Mouse (Mus musculus): Measurements from ENCODE around the gene Tpra1. TPM values are rescaled to one million over a fixed set of nuclear protein-coding genes. Genes with fewer than 3 reads are reported as not detected.
A peak's percentile ranks its signal among the peaks of the same experiment; 100 is the strongest.

The Tpra1 gene
- total RNA-seq, 2 experiments from 2014 or later: 26.1 to 35.5 TPM

DNA sequence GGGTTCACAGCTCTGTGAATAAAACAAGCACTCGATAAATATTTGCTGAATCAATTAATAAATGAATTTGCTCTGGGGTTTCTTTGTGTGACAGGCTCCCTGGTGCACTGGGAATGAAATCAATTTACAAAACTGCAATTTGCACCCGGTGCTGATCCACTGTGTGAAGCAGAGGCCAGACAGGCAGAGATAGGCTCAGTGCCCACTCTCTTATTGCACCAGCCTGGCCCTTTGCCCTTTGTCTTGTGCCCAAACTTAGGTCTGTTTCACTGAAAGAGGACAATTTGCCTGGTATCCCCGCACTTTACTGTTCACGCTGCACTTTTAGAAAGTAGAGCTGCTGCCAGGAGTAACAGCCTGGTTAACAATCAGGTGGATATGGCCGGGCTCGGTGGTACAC is 44.4 kb downstream of the Tpra1 start:
- no peak for ATAC-seq (ENCODE audit: poor library complexity, severe bottlenecking)

- no peak for ATAC-seq (ENCODE audit: poor library complexity, severe bottlenecking)
These were observed 45.7 kb downstream of the Tpra1 start for GRCm38 (mm10) chr6:88947771-88948170.

DNA sequence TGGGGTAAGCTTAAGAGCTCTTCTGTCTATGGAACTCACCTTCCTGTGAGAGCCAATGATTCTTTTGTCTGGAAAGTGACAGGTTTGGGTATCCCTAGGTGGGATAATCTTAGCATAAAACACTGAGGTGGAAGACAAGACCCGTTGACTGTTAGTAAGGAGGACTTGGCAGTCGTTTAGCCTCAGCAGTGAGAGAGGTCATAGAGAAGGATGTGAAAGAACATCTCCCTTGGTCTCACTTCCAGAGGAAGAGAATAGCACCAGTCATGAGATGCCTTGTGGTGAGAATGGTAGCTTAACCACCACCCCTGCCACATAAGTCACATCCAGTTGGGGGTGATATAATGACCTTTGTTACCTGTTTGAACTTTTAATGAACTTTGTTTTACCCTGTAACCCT is 54.7 kb downstream of the Tpra1 start:
- 0 out of 2 replicates have a peak, but pooled peaks have one; percentile 33 for ATAC-seq (ENCODE audit: poor library complexity, severe bottlenecking)

- no peak for ATAC-seq (ENCODE audit: poor library complexity, severe bottlenecking)
These were observed 55.3 kb downstream of the Tpra1 start for GRCm38 (mm10) chr6:88957313-88957712.

GRCm38 (mm10) chr6:88957801-88958211 is 55.8 kb downstream of the Tpra1 start:
- ATAC-seq (ENCODE audit: poor library complexity, severe bottlenecking): no peak

GRCm38 (mm10) chr6:88958305-88958704 is 56.3 kb downstream of the Tpra1 start:
- ATAC-seq (ENCODE audit: poor library complexity, severe bottlenecking): no peak

DNA sequence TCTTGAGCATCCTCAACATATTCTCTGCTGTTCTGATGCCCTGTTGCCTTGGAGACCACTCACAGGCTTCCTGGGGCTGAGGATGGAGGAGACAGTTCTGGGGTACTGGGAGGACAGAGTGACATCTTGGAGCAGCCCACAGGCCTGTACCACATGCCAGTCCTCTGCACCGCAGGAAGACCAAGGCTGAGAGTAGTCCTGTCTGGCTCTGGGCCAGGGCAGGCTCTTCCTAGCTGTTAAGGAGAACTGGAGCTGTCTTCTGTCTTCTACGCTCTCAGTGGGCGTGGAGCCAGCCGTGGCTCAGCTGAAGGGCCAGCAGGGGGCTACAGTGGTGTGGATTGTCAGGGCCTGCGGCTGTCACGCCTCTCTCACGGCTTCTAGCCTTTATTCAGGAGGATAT is 57.8 kb downstream of the Tpra1 start:
- ATAC-seq (ENCODE audit: poor library complexity, severe bottlenecking): no peak

DNA sequence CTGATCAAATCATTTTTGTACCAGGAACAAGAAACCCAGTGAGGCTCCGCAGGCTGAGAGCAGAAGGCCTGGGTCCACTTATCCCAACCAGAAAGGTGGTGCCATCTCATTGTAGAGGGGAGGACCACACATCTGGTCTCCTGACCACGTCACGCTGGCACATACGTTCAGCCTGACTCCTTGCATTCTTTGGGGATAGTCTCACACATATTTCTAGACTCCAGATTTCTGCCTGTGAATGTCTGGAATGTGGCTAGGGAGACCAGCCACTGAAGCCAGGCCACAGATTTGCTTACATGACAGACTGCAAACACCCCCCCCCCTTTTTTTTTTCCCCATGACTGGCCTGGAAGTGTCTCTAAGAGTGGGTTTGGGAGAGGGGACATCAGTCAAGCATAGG is 58.9 kb downstream of the Tpra1 start:
- no peak for ATAC-seq (ENCODE audit: poor library complexity, severe bottlenecking)

Other genes with a start within 250 kb of the Tpra1 start
- gene Mgll, start 177.8 kb upstream of the Tpra1 start, total RNA-seq (2015): 4.2 and 4.7 TPM in 2 replicates
- gene Mgll, start 177.8 kb upstream of the Tpra1 start, total RNA-seq (2017): 3.0 and 3.7 TPM in 2 replicates
- 22.8 TPM in 2 replicates for gene Abtb1, start 60.3 kb upstream of the Tpra1 start, total RNA-seq (2015)
- 104 TPM in 2 replicates for gene Abtb1, start 60.3 kb upstream of the Tpra1 start, total RNA-seq (2017)
- not detected in 2 replicates for gene Podxl2, start 27.2 kb upstream of the Tpra1 start, total RNA-seq (2015)
- gene Podxl2, start 27.2 kb upstream of the Tpra1 start, total RNA-seq (2017): 0.16 and 0.40 TPM in 2 replicates
- gene Mcm2, start 3.5 kb upstream of the Tpra1 start, total RNA-seq (2015): 45.4 and 47.7 TPM in 2 replicates
- gene Mcm2, start 3.5 kb upstream of the Tpra1 start, total RNA-seq (2017): 77.2 TPM in 2 replicates